Mouse (Mus musculus): Measurements from ENCODE around the gene Larp4b. TPM values are rescaled to one million over a fixed set of nuclear protein-coding genes. Genes with fewer than 3 reads are reported as not detected.

Gene Larp4b
- polyA plus RNA-seq, 1 experiment from 2014 or later, result 33.0 TPM

DNA sequence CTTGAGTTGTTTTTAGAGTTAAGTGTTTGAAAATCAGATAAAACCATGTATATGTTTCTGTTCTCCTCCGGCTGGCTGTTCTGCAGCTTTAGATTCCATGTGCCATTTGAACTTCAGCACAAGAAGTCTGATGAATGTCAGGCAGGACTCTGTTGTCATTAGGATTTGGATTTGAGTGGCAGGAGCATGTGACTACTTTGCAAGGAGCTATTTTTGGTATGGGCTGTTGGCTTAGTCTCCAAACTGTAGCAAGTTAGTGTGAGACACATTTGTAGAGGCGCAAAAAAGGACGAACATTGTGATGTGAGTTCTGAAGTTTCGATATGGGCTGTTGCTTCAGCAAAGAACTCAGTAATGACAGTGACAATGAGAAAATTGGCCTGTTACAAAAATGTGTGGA, 34.0 kb downstream of the Larp4b start:
- Histone ChIP-seq H3K27ac (ENCODE audit: poor library complexity, severe bottlenecking) (peak overlapping the region; percentile 91), H3K9ac (0 out of 2 replicates have a peak overlapping the region, but pooled peaks have one; percentile 41), H3K9me3 (replicated peaks) (no peaks in the 10 kb centered on the region), H3K36me3 (peaks cover 58% of the 10 kb centered on the region), H3K4me1 (replicated peaks) (peaks cover 27% of the 10 kb centered on the region), H3K4me2 (peak overlapping the region; percentile 62), H3K4me3 (peak overlapping the region; percentile 35), H3K27me3 (replicated peaks) (no peaks in the 10 kb centered on the region)
- peak; percentile 79 for ATAC-seq (ENCODE audit: insufficient number of reproducible peaks, low FRiP score)
- WGBS, result 42% methylated on average over 4 of the region's 4 CpGs

DNA sequence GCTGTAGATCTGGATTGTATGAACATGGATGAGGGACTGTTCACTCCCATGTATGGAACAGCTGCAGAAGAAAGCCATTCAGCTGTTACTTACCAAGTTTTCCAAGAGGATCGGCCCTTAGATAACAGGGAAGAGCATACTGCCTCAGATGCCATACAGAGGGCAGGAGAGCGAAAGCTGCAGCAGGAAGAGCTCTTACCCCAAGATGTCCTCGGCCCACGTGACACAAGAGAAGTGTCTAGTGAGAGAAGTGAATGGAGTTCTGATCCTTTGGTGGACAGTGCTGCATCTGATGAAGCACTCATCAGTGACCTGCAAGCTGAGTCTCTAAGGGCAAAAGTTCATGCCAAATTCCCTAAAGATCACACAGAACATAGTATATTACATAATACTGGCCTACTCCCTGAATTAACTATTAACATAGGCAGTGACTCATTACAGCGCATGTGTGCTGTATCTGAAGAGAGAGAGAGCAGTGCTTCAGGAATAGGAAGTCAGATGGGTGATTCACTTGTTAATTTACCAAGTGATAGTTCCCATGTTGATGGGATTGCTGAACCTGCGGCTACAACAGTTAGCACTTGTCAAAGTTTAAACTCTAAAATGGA, 35.1 kb downstream of the Larp4b start:
- no peaks in the 10 kb centered on the region for H3K9me3 ChIP-seq (replicated peaks)
- H3K4me3 ChIP-seq, result peak overlapping the region; percentile 35
- no peaks in the 10 kb centered on the region for H3K27me3 ChIP-seq (replicated peaks)
- peaks cover 27% of the 10 kb centered on the region for H3K4me1 ChIP-seq (replicated peaks)
- H3K4me2 ChIP-seq, result peak overlapping the region; percentile 62
- peak overlapping the region; percentile 91 for H3K27ac ChIP-seq (ENCODE audit: poor library complexity, severe bottlenecking)
- peaks cover 51% of the 10 kb centered on the region for H3K36me3 ChIP-seq
- H3K9ac ChIP-seq, result no peak overlapping the region
- ATAC-seq (ENCODE audit: insufficient number of reproducible peaks, low FRiP score), result no peak
- WGBS, result 73% methylated on average over 6 of the region's 6 CpGs

DNA sequence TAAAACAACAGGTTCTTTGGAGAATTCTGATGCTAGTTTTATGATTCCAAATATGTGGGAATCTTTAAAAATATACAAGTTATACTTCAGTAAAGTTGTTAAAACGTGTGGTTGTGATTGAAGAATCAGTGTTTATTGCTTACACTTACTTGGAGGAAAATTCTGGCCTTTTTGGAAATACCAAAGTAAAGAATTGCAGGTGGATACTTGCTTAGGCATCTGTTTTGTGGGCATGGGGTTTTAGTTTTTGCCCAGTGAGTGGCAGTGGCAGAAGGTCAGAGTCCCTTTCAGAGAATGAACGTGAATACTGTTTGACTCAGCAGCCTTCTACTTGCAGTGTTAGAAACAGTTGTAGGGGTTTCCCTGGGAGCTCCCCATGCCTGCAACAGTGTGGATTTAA, 40.7 kb downstream of the Larp4b start:
- H3K9ac ChIP-seq, result no peak overlapping the region
- H3K9me3 ChIP-seq (replicated peaks), result no peaks in the 10 kb centered on the region
- H3K4me3 ChIP-seq, result no peak overlapping the region
- peaks cover 11% of the 10 kb centered on the region for H3K4me1 ChIP-seq (replicated peaks)
- H3K36me3 ChIP-seq, result peaks cover 47% of the 10 kb centered on the region
- no peak overlapping the region for H3K27ac ChIP-seq (ENCODE audit: poor library complexity, severe bottlenecking)
- no peaks in the 10 kb centered on the region for H3K27me3 ChIP-seq (replicated peaks)
- 83% methylated on average over 2 of the region's 2 CpGs for WGBS
- no peak overlapping the region for H3K4me2 ChIP-seq
- ATAC-seq (ENCODE audit: insufficient number of reproducible peaks, low FRiP score), result no peak

DNA sequence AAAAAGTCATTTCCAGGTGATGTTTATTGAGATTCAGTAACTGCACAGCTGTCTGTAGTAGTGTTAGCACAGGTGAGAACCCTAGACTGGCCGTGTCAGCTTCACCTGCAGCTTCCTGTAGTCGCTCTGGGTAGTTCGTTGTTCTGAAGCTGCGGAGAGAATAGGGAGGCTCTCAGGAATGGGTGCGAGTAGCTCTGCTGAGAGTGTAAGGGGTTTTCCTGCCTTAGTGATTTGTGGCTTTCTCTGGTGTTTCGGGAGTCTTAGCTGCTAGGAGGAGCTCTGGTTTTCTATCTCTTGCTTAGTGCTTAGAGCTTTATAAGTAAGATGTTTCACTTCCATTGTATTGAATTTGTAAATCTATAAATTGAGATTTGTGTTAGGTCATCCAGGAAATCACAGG, 42.4 kb downstream of the Larp4b start:
- no peak for ATAC-seq (ENCODE audit: insufficient number of reproducible peaks, low FRiP score)
- H3K9me3 ChIP-seq (replicated peaks), result no peaks in the 10 kb centered on the region
- H3K4me1 ChIP-seq (replicated peaks), result peaks cover 13% of the 10 kb centered on the region
- no peak overlapping the region for H3K9ac ChIP-seq
- H3K4me2 ChIP-seq, result no peak overlapping the region
- H3K4me3 ChIP-seq, result no peak overlapping the region
- 86% methylated on average over 6 of the region's 6 CpGs for WGBS
- H3K36me3 ChIP-seq, result peaks cover 47% of the 10 kb centered on the region
- no peak overlapping the region for H3K27ac ChIP-seq (ENCODE audit: poor library complexity, severe bottlenecking)
- H3K27me3 ChIP-seq (replicated peaks), result no peaks in the 10 kb centered on the region

DNA sequence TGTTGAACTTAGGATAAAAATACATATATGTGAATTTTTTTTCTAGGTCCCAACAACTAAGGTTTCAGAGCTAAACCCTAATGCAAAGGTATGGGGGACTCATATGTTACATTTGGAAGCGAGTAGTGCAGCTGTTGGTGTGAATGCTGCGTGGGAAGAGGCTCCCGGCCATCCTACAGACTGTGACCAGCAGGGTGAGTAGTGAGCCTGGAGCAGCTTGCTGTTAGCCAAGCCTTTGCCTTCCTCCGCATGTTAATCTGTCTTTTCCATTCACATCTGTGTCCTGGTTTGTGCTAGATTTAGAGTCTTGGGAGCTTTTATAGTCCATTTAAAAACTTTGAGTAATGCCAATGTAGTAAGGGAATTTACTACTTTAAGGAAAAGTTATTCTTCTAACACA, 43.1 kb downstream of the Larp4b start:
- no peak overlapping the region for H3K4me3 ChIP-seq
- ATAC-seq (ENCODE audit: insufficient number of reproducible peaks, low FRiP score), result no peak
- H3K27ac ChIP-seq (ENCODE audit: poor library complexity, severe bottlenecking), result no peak overlapping the region
- no peaks in the 10 kb centered on the region for H3K9me3 ChIP-seq (replicated peaks)
- H3K27me3 ChIP-seq (replicated peaks), result no peaks in the 10 kb centered on the region
- no peak overlapping the region for H3K9ac ChIP-seq
- H3K4me2 ChIP-seq, result no peak overlapping the region
- H3K4me1 ChIP-seq (replicated peaks), result peaks cover 13% of the 10 kb centered on the region
- H3K36me3 ChIP-seq, result peaks cover 53% of the 10 kb centered on the region
- WGBS, result 66% methylated on average over 4 of the region's 4 CpGs

DNA sequence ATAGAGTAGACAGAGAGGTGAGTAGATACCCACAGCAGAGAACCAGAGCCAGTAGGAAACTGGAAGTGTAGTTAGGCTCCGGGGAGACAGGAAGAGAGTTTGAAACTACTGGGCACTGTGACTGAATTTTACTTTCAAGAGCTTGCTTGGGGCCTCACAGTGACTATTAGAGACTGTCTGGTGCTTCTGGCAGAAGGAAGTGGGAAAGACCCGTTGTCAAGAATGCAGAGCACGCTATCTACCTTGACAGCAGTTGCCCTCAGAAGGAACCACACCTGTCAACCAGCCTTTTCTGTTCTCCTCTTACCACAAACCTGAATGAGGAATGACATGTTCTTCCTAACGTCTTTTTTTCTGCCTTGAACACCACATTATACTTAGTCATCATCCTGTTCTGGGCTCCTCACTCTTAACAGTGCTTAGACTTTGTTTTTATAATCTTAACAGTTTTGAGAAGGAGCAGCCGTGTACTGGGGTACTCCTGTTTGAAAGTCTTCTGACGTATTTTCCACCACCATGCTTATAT, 45.8 kb downstream of the Larp4b start:
- no peak overlapping the region for H3K4me3 ChIP-seq
- no peak overlapping the region for H3K9ac ChIP-seq
- H3K9me3 ChIP-seq (replicated peaks), result no peaks in the 10 kb centered on the region
- no peaks in the 10 kb centered on the region for H3K27me3 ChIP-seq (replicated peaks)
- peak overlapping the region; percentile 18; the same call in 1 of the 2 replicates for H3K27ac ChIP-seq (ENCODE audit: poor library complexity, severe bottlenecking)
- WGBS, result 60% methylated on average over 6 of the region's 6 CpGs
- H3K4me1 ChIP-seq (replicated peaks), result peaks cover 13% of the 10 kb centered on the region
- peaks cover 72% of the 10 kb centered on the region for H3K36me3 ChIP-seq
- H3K4me2 ChIP-seq, result no peak overlapping the region
- no peak for ATAC-seq (ENCODE audit: insufficient number of reproducible peaks, low FRiP score)

DNA sequence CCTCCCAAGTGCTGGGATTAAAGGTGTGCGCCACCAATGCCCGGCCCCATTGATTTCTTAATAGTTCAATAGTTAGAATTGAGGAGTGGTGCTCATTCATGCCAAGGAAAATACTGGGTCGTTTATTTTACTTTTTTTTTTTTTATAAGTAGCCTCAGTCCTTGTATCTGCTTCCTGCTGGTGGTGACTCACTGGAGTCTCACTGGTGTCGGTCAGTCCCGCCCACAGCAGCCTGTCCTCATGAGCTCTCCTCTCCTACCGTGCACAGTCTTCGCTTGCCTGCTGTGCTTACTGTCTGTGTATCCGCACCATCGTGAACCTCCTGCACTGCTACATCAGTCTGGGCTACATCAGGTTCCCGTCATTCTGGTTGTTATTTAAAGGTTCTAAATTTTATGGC, 46.5 kb downstream of the Larp4b start:
- 65% methylated on average over 10 of the region's 10 CpGs for WGBS
- Histone ChIP-seq H3K9me3 (replicated peaks) (no peaks in the 10 kb centered on the region), H3K4me2 (no peak overlapping the region), H3K4me1 (replicated peaks) (peaks cover 13% of the 10 kb centered on the region), H3K27me3 (replicated peaks) (no peaks in the 10 kb centered on the region), H3K9ac (no peak overlapping the region), H3K4me3 (no peak overlapping the region), H3K36me3 (peaks cover 69% of the 10 kb centered on the region), H3K27ac (ENCODE audit: poor library complexity, severe bottlenecking) (no peak overlapping the region)
- ATAC-seq (ENCODE audit: insufficient number of reproducible peaks, low FRiP score), result peak; percentile 77

DNA sequence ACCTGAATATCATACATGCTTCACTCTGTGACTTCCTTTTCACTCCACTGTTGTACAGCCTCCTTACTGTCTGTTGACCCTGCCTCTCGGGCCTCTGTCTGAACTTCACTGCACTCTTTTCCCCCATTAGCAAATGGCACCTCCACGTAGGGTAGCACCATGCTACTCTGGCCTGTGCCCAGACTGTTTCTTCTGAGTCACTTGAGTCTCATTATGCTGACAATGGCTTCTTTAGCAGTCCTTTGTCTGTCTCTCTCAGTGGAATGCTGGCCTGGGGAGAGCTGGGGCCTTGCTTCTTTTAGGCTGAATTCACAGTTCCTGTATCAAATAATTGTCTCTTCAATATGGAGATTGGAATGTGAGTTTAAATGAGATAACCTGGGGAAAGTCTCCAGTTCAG, 48.7 kb downstream of the Larp4b start:
- no peak overlapping the region for H3K9ac ChIP-seq
- WGBS, result 80% methylated on average over 2 of the region's 2 CpGs
- no peaks in the 10 kb centered on the region for H3K9me3 ChIP-seq (replicated peaks)
- peaks cover 13% of the 10 kb centered on the region for H3K4me1 ChIP-seq (replicated peaks)
- peaks cover 74% of the 10 kb centered on the region for H3K36me3 ChIP-seq
- no peak for ATAC-seq (ENCODE audit: insufficient number of reproducible peaks, low FRiP score)
- H3K27ac ChIP-seq (ENCODE audit: poor library complexity, severe bottlenecking), result no peak overlapping the region
- H3K4me2 ChIP-seq, result no peak overlapping the region
- no peaks in the 10 kb centered on the region for H3K27me3 ChIP-seq (replicated peaks)
- H3K4me3 ChIP-seq, result no peak overlapping the region

DNA sequence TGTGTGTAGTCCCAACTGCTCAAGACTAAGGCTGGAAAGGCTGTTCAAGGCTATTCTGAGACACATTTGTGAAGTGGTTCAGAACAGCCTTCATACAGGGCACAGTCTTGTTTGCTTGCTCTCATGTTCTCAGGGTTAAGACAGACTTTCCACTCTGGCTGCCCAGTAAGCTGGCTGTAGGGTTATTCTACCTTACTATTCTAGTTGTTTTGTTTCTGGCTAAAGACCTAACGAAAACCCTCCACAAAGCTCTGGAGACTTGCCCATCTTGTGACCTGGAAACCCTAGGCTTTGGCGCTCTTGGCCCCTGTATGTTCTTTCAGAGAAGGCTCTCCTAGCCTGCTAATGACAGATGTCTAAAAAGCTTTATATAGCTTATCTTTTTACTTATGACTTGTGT, 55.1 kb downstream of the Larp4b start:
- no peak for ATAC-seq (ENCODE audit: insufficient number of reproducible peaks, low FRiP score)
- no peak overlapping the region for H3K4me2 ChIP-seq
- peaks cover 66% of the 10 kb centered on the region for H3K36me3 ChIP-seq
- 84% methylated on average over 2 of the region's 2 CpGs for WGBS
- H3K4me1 ChIP-seq (replicated peaks), result 0 out of 2 replicates have a peak, but pooled peaks cover 4% of the 10 kb centered on the region
- no peak overlapping the region for H3K27ac ChIP-seq (ENCODE audit: poor library complexity, severe bottlenecking)
- H3K27me3 ChIP-seq (replicated peaks), result no peaks in the 10 kb centered on the region
- H3K4me3 ChIP-seq, result no peak overlapping the region
- no peak overlapping the region for H3K9ac ChIP-seq
- H3K9me3 ChIP-seq (replicated peaks), result no peaks in the 10 kb centered on the region

DNA sequence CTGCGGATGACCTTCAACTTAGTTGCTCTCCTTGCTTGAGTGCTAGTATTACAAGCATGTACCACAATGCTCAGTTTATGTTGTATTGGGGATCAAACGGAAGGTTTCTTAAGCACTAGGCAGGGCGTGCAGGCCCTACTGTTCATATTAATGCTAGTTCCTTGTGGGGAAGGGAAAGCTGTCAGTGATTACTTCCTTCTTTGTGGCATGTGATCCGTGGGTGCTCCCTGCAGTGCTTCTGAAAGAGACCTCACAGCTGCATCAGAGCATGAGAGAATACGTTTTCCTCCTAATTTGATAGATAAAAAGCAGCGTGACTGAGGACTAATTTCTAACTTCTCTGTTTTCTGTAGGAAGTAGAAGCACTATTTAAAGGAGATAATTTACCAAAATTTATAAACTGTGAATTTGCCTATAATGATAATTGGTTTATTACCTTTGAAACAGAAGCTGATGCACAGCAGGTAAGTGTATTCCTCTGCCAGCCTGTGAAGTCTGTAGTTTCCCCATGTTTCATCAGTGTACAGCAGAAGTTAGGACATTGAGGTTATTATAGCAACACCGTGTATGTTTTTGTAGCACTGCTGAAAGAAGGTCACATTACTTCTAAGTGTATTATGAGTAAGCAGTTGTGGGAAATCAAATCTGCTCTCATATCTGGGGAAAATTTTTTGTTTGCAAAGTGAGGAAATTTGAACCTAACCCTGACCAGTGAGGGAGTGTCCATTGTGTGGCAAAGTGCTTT, 56.0 kb downstream of the Larp4b start:
- ATAC-seq (ENCODE audit: insufficient number of reproducible peaks, low FRiP score), result no peak
- H3K27me3 ChIP-seq (replicated peaks), result no peaks in the 10 kb centered on the region
- H3K36me3 ChIP-seq, result peaks cover 66% of the 10 kb centered on the region
- no peaks in the 10 kb centered on the region for H3K9me3 ChIP-seq (replicated peaks)
- no peak overlapping the region for H3K27ac ChIP-seq (ENCODE audit: poor library complexity, severe bottlenecking)
- 83% methylated on average over 7 of the region's 7 CpGs for WGBS
- H3K4me1 ChIP-seq (replicated peaks), result 0 out of 2 replicates have a peak, but pooled peaks cover 4% of the 10 kb centered on the region
- H3K9ac ChIP-seq, result no peak overlapping the region
- H3K4me3 ChIP-seq, result no peak overlapping the region
- H3K4me2 ChIP-seq, result no peak overlapping the region

DNA sequence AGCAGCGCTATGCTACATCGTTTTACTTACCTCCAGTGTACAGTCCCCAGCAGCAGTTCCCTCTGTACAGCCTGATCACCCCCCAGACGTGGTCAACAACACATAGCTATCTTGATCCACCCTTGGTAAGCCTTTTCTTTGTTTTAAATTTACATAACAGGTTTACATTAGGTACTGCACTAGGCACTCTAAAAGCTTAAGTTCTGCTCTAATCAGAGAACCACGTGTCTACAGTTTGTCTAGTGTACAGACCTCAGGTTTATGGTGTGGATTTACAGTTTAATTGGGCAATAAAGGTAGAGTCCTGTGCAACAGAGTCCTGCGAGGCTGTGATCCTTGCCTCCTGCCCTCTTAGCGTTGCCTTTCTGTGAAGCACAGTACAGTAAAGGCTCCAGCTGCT, 57.4 kb downstream of the Larp4b start:
- Histone ChIP-seq H3K9ac (no peak overlapping the region), H3K27ac (ENCODE audit: poor library complexity, severe bottlenecking) (no peak overlapping the region), H3K4me1 (replicated peaks) (0 out of 2 replicates have a peak, but pooled peaks cover 4% of the 10 kb centered on the region), H3K9me3 (replicated peaks) (no peaks in the 10 kb centered on the region), H3K27me3 (replicated peaks) (no peaks in the 10 kb centered on the region), H3K4me2 (no peak overlapping the region), H3K4me3 (no peak overlapping the region), H3K36me3 (peaks cover 74% of the 10 kb centered on the region)
- WGBS, result 91% methylated on average over 6 of the region's 6 CpGs
- ATAC-seq (ENCODE audit: insufficient number of reproducible peaks, low FRiP score), result no peak

All from heart, embryonic 12.5 days (tissue).